Mouse (Mus musculus): ENCODE results near the gene Fbxl13.

Fbxl13 gene

DNA sequence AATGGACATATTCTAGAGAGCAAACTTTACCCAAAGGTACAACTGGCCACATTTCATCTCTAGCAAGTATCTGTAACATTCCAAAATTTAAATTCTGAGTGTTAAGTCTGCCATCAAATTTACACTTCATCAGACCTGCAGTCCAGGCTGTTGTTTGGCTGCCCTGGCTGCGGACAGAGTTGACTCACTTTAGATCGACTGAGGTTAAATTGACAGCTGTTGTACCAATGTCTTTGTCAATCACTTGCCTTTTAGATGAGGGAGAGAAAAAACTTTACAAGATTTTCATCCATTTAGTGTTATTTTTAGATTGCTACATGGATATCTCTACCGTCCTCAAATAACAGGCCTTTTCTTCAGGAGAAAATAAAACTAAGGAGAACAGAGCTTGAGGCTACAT is 126.3 kb downstream of the Fbxl13 start:
- TF ChIP-seq GATA4 (IDR thresholded peaks at IDR 0.05; ENCODE audit: insufficient replicate concordance, low read length) = no peak

DNA sequence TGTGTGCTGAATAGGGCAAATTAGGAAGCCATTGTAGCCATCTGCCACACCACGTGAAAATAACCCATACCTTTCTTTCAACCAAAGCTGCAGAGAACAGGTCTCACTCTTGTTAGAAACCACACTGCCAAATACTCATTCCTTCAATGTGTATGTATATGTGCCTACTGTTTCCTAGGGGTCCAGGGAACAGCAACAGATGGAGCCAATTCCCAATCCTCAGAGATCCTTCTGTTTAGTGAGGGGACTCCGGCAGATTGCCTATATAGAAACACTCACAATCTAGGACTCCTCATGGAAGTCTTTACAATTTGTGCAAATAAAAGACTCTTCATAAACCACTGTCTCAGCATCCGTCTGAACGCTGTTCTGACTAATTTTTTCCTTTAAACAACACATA is 127.2 kb downstream of the Fbxl13 start:
- no peak for TF ChIP-seq GATA4 (IDR thresholded peaks at IDR 0.05; ENCODE audit: insufficient replicate concordance, low read length)

DNA sequence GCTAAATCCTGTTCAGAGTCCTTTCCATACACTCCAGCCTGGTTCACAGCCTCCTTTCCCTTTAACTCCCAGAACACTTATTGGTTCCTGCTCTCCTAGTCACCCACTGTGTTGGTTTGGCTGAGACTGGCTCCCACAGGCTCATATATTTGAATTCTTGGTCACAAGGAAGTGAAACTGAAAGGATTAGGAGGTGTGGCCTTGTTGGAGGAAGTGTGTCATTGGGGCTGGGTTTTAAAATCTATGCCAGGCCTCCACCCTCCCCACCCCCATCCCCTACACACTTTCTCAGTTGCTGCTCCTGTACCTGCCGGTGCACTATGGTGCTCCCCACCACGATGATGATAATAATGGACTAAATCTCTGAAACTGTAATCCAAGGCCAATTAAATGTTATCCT is 127.9 kb downstream of the Fbxl13 start:
- no peak for TF ChIP-seq GATA4 (IDR thresholded peaks at IDR 0.05; ENCODE audit: insufficient replicate concordance, low read length)

DNA sequence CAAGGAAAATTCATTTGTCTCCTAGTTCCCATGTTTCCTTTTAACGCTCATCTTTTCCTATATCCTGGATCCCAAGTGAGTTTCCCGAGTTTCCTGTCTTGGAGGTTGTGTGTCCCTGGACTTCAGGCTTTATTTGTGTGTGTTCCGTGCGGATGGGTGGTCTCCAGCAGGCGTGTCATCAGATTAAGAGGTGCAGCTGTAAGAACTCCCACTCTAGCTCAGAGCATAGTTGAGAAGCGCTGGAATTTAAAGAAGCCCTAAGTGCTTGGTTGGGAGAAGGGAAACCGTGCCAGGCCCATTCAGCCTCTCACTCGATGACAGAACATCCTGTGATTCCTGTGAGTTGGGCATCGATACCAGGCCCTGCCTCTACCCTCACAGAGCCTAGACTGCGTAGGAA is 132.1 kb downstream of the Fbxl13 start:
- TF ChIP-seq GATA4 (IDR thresholded peaks at IDR 0.05; ENCODE audit: insufficient replicate concordance, low read length) = no peak

DNA sequence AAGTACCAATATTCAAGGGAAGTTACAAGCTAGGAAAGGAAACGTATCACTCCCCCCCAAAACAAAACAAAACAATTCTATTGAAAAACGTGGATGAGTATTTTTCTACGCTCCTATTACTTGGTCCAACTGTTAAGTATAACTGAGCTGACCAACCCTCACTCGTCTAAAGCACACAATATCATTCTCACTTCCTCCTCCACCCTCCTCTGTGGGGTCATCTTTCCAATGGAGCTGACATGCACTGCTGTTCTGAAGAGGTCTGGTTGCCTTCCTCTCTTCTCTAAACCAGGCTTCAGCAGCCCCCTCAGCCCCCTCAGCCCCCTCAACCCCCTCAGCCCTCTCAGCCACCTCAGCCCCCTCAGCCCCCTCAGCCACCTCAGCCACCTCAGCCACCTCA is 135.6 kb downstream of the Fbxl13 start:
- no peak for TF ChIP-seq GATA4 (IDR thresholded peaks at IDR 0.05; ENCODE audit: insufficient replicate concordance, low read length)

DNA sequence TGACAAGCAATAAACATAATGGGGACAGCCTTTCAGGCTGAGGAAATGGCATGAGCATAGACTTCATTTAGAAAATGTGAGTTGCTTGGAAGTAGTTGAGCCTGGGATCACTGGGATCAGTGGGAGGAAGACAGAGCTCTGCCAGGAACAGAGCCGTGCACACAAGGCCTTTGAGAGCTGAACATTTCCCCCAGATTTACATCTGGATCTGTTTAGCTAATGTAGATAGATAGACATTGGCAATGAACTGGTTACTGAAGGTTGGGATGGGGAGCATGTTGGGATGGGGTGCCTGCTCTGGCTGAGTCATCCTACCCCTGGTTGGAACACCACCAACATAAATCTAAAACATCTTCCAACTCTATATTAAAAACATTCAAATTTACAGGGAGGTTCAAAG is 138.5 kb downstream of the Fbxl13 start:
- TF ChIP-seq GATA4 (IDR thresholded peaks at IDR 0.05; ENCODE audit: insufficient replicate concordance, low read length) = no peak

DNA sequence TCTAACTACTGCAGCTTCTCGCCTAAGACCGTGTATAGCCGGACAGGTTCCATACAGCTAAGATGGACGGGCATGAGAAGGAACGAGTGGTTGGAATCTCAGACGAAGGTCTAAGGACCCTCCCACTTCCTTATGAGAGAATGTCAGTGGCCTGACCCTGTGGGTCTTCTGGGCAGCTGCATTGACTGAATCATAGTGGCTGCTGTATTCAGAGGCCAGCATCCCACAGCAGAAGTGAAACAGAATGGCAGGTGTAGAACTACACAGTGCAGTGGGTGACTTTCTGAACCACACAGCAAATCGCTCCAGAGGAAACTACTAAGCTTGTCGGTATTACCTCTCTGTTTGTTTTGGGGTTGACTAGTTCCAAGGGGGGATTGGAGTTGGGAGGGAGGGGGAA is 140.3 kb downstream of the Fbxl13 start:
- TF ChIP-seq GATA4 (IDR thresholded peaks at IDR 0.05; ENCODE audit: insufficient replicate concordance, low read length) = no peak

DNA sequence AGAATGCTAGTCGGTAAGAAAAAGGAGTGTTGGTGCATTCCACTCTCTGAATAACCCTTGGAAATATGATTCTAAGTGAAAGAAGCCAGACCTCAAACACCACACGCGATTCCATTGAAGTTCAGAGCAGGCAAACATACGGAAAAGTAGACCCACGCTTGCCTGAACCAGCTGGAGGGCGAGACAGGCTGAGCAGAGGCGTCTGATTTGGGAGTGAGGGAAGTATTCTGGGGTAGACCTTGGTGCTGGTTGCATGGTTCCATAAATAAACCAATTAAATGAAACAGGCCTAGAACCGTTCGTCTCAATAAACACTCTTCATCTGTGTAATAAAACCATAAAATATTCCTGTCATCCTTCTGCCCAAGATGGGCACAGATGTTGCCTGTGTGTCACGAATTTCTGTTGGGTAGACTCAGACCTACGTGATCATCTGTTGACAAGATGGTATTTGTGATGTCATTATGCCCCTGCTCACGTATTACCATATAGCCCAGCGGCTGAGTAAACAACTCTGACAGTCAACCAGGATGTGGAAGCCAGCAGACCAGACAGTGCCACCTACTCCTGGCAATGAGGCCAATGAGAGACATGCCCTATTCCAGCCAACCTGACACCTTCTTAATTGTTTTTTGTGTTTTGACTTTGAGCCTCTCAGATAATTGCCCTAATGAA is 142.4 kb downstream of the Fbxl13 start:
- TF ChIP-seq GATA4 (IDR thresholded peaks at IDR 0.05; ENCODE audit: insufficient replicate concordance, low read length) = no peak

DNA sequence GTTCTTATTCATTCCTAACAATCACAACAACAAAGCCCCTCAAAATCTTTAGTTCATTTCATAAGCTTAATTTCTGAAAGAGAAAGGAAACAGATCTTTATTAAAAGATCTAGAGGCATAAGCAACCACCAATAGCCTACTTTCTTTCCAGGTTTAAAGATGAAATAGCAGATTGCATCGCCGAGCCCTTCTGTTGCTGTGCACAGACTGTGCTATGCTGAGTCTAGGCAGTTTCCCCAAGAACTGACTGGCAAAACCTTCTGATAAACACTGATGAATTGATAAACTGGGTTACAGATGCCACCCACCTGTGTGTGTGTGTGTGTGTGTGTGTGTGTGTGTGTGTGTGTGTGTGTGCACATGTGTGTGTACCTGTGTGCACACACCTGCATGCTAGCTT is 144.5 kb downstream of the Fbxl13 start:
- no peak for TF ChIP-seq GATA4 (IDR thresholded peaks at IDR 0.05; ENCODE audit: insufficient replicate concordance, low read length)

DNA sequence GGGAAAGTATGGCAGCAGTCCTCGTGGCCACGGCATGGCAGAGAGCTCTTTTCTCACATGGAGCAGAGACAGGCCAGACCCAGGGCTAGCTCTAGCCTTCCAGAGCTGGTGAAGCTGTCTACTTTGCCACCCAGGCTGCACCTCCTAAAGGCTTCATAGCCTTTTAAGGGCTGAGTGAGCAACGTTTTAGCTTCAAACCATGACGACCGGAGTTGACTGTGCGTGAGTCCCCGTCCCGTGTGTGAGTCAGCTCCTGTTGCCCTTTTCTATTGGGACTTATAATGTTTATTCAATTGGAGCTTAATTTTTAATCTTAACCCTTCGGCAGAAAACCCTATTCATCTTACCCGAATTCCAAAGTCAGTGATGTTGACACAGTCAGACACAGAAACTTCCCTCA is 145.3 kb downstream of the Fbxl13 start:
- TF ChIP-seq GATA4 (IDR thresholded peaks at IDR 0.05; ENCODE audit: insufficient replicate concordance, low read length) = no peak

DNA sequence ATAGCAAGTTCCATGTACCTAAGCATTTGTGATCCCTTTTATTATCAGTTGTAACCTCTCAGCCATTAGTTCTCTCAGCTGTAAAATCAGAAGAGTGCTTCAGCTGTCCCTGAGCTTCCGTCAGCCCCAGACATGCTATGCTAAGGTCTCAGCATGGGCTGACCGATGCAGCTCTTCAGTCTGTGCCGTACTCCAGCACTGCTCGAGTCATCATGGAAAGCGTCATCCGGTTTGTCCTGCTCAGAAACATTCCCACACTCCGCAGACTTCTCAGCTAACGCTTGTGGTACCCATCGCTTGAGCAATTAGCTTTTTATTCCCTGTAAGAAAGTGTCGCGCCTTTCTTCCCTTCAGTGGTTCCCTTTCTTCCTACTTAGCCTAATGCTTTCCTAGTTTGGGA is 146.5 kb downstream of the Fbxl13 start:
- TF ChIP-seq GATA4 (IDR thresholded peaks at IDR 0.05; ENCODE audit: insufficient replicate concordance, low read length) = no peak

DNA sequence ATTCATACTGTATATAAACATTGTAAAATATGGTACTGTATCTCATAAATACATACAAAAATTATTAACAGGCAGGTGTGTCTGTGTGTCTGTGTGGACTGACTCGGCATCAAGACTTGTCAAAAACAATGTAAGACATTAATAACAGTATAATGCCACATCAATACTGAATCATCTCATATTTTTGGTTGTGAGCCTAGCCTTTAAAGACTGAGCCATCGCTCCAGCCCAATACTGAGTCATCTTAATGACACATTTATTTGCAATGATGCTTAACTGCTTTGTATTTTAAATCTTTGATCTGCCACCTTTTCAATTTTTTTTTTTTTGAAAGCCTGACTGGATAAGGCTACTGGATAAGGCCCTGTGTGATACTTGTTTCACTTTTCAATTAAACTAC is 146.9 kb downstream of the Fbxl13 start:
- TF ChIP-seq GATA4 (IDR thresholded peaks at IDR 0.05; ENCODE audit: insufficient replicate concordance, low read length) = no peak

DNA sequence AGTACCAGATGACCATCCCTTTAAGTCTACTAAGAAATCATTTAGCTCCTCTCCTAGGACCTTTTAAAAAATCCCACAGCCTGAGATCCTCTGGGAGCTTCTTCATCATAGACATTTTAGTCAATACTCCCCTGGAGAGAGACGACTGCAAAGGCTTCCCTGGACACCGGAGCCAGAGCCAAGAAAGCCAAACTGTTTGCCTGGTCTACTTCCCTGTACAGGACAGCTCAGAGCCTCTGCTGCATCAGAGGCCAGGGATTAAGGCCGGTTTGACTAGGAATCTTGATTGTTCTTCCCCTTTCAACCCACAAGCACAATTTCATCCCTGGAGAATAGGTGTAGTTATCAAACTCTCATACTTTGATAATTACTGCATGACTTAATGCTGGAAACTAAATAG is 148.6 kb downstream of the Fbxl13 start:
- no peak for TF ChIP-seq GATA4 (IDR thresholded peaks at IDR 0.05; ENCODE audit: insufficient replicate concordance, low read length)

DNA sequence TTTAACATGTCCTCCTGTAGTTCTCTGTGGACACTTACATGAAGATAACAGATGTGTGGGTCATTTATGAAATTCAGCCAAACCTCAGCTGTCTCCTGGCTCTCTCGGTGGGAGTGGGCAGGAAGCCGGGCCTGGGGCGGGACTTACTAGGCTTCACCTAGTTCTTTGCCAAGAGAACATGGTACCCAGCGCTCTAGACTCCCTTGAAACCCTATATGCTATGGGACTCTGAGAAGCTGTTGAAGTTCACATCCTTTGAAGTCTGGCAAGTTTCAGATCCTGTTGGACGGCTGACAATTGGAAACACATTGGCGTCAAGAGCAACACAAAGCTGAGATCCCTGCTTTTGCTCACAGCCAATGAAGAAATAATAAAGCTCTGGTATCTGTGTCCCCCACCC is 149.1 kb downstream of the Fbxl13 start:
- TF ChIP-seq GATA4 (IDR thresholded peaks at IDR 0.05; ENCODE audit: insufficient replicate concordance, low read length) = no peak

DNA sequence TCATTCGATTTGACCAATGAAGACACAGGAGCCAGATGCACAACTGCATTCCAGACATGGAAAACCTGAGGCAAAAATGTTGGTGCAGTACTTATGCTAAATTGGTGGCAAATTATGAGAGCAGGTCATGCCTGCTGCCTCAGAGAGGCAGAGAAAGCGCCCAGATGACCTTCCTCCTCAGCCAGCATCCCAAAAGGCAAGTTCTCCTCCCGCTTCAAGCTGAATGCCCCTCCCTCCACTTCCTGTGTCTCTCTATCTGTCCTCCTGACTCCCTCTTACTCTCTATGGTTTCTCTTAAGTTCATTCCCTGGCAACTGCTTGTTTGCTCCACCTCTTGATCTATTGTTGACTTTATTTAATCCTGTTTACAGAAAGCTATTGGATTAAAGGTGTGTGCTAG is 150.7 kb downstream of the Fbxl13 start:
- TF ChIP-seq GATA4 (IDR thresholded peaks at IDR 0.05; ENCODE audit: insufficient replicate concordance, low read length) = no peak

DNA sequence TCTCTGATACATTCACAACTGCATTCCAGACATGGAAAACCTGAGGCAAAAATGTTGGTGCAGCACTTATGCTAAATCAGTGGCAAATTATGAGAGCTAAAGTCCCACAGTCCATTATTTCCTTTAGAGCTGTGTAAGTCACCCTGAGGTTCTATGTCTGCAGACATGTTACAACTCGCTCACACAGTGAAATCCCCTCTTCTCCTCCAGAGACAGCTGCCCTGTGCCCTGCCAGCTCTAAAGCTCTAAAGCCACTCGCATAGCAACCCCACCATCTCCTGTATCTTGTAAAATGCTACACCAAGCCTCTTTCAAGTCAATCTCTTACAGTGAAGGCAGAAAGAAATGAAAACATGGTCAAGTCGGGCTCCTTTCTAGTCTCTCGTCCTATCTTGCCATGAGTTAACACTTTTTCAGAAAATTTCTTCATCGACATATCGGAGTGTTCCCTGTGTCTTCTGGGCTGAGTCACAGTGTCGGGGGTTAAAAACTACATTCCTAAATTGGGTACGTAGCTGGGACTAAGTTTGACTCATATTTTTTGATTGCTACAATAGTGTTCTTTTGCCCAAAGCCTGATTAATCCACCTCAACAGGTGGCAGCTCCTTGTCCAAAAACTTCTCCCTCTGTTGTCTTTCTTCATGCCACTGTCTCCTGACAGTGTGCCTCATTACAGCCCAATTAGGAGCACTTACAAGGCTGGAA is 152.0 kb downstream of the Fbxl13 start:
- no peak for TF ChIP-seq GATA4 (IDR thresholded peaks at IDR 0.05; ENCODE audit: insufficient replicate concordance, low read length)

DNA sequence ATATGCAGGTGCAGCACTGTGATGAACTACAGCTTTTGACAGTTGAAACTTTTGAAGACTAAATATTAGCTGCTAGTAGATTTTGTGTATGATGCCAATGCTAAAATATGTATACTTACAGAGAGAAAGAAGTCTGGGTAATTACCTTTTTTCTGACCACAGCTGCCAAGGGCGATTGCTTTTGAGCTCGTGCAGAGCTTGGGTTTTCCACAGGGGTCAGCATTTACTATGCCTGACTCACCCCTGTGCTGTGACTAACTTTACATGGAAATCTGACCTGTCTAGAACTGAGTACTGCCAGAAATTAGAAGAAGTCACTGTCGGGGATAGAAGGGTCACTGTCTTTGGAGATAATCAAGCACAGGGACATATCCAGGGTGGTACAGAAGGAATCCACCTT is 153.2 kb downstream of the Fbxl13 start:
- no peak for TF ChIP-seq GATA4 (IDR thresholded peaks at IDR 0.05; ENCODE audit: insufficient replicate concordance, low read length)
